Mouse (Mus musculus) MEL (cell line): ENCODE data around the gene Acsl3.

Experiments used
- CTCF ChIP-seq, 3 experiments: IDR thresholded peaks in 2 of 3; conservative IDR thresholded peaks in 1 of 3; 2 replicates each; pipeline ENCODE4 v1.5.1; 2011 to 2012; ENCODE audit warnings: low read length in 3 of 3, low read depth in 2 of 3, mild to moderate bottlenecking in 2 of 3, improper control_type of control experiment in 1 of 3, inconsistent platforms in 1 of 3, mixed read lengths in 1 of 3, moderate library complexity in 1 of 3; ENCODE audit not compliant: control insufficient read depth in 1 of 3, insufficient read depth in 1 of 3, poor library complexity in 1 of 3, severe bottlenecking in 1 of 3
- GABPA ChIP-seq: IDR thresholded peaks from 2 replicates; pipeline ENCODE4 v1.6.1; 2012; ENCODE audit warnings: low read depth, mild to moderate bottlenecking, inconsistent platforms, low read length, improper control_type of control experiment, moderate library complexity
- GATA1 ChIP-seq: IDR thresholded peaks from 2 replicates; pipeline ENCODE4 v1.6.1; 2011; ENCODE audit warnings: low read depth, low read length, improper control_type of control experiment
- MXI1 ChIP-seq: IDR thresholded peaks from 2 replicates; pipeline ENCODE4 v1.6.1; 2011; ENCODE audit warnings: mild to moderate bottlenecking, low read depth, low read length, improper control_type of control experiment
- POLR2AphosphoS5 ChIP-seq: IDR thresholded peaks from 2 replicates; pipeline ENCODE4 v1.6.1; 2012; ENCODE audit warnings: low read depth, borderline replicate concordance, mild to moderate bottlenecking, inconsistent platforms, low read length, moderate library complexity, mixed read lengths
- UBTF ChIP-seq: IDR thresholded peaks from 2 replicates; pipeline ENCODE4 v1.6.1; 2012; ENCODE audit warnings: low read depth, mild to moderate bottlenecking, inconsistent platforms, low read length, improper control_type of control experiment, moderate library complexity, borderline replicate concordance; ENCODE audit not compliant: insufficient read depth
- USF2 ChIP-seq, 2 experiments: IDR thresholded peaks; 2 replicates each; pipeline ENCODE4 v1.6.1; 2011 to 2012; ENCODE audit warnings: improper control_type of control experiment in 2 of 2, low read length in 2 of 2, borderline replicate concordance in 1 of 2, inconsistent platforms in 1 of 2, low read depth in 1 of 2, mild to moderate bottlenecking in 1 of 2; ENCODE audit not compliant: insufficient read depth in 1 of 2

GRCm38 (mm10) chr1:78696903-78697302, 39.3 kb downstream of the Acsl3 start:
- TF ChIP-seq POLR2AphosphoS5 (no peak), CTCF (IDR thresholded peaks at IDR 0.05 in 2 of 3, conservative IDR thresholded peaks at IDR 0.05 in 1 of 3; ENCODE audit: control insufficient read depth in 1 of 3, insufficient read depth in 1 of 3, low read depth in 2 of 3, low read length in 3 of 3, poor library complexity in 1 of 3, severe bottlenecking in 1 of 3) (no peak), USF2 (IDR thresholded peaks at IDR 0.05; ENCODE audit: borderline replicate concordance in 1 of 2, insufficient read depth in 1 of 2, low read depth in 1 of 2, low read length in 2 of 2) (no peak), GABPA (no peak), UBTF (no peak), MXI1 (no peak), GATA1 (no peak)
